Mouse (Mus musculus) heart, adult 2 months (tissue): ENCODE results near the gene Pomt1. TPM values are rescaled to one million over a fixed set of nuclear protein-coding genes. Genes with fewer than 3 reads are reported as not detected.

Experiments
- DNase-seq, 2 experiments: peaks; one replicate each; pipeline ENCODE4 v3.0.0; 2021
- H3K27ac ChIP-seq: fragments of 200-600 bp; 2 replicates; pipeline ENCODE4 v1.8.1; 2022
- H3K27me3 ChIP-seq: fragments of 200-500 bp; 2 replicates; pipeline ENCODE4 v1.6.1; 2012; ENCODE audit warnings: mild to moderate bottlenecking, low read length, inconsistent platforms, mixed read lengths; ENCODE audit not compliant: control insufficient read depth, insufficient read depth
- H3K36me3 ChIP-seq: fragments of 200-500 bp; 2 replicates; pipeline ENCODE4 v1.6.1; 2012; ENCODE audit warnings: low read length, inconsistent platforms; ENCODE audit not compliant: control insufficient read depth, insufficient read depth
- H3K4me1 ChIP-seq: fragments of 200-500 bp; 2 replicates; pipeline ENCODE4 v1.6.1; 2011; ENCODE audit warnings: low read length; ENCODE audit not compliant: control insufficient read depth, insufficient read depth
- H3K4me3 ChIP-seq: fragments of 200-600 bp; 2 replicates; pipeline ENCODE4 v1.8.1; 2022
- H3K79me2 ChIP-seq: fragments of 200-500 bp; replicated peaks from 2 replicates; pipeline ENCODE4 v1.6.1; 2012; ENCODE audit warnings: mild to moderate bottlenecking, inconsistent platforms, low read length, moderate library complexity, mixed read lengths; ENCODE audit not compliant: control insufficient read depth, insufficient read depth
- H3K9ac ChIP-seq: fragments of 200-500 bp; 2 replicates; pipeline ENCODE4 v1.6.1; 2012; ENCODE audit warnings: low read depth, mild to moderate bottlenecking, control low read depth, inconsistent platforms, low read length, mixed read lengths
- CTCF ChIP-seq: fragments of 200-600 bp; IDR thresholded peaks from 2 replicates; pipeline ENCODE4 v1.8.1; 2022; ENCODE audit warnings: antibody characterized with exemption, mild to moderate bottlenecking, moderate library complexity
- EP300 ChIP-seq: fragments of 200-500 bp; IDR thresholded peaks from 2 replicates; pipeline ENCODE4 v1.6.1; 2011; ENCODE audit warnings: low read depth, low read length, control low read depth; ENCODE audit not compliant: insufficient read depth
- POLR2A ChIP-seq: fragments of 200-500 bp; IDR thresholded peaks from 2 replicates; pipeline ENCODE4 v1.6.1; 2011; ENCODE audit warnings: mild to moderate bottlenecking, low read depth, low read length, control low read depth; ENCODE audit not compliant: insufficient read depth
- WGBS: fragments of 180-500 bp; shearing (Covaris S2); methylation state at CpG from one replicate; pipeline ENCODE4 v1.1.7; 2018; 5-methylcytosine and 5-hydroxymethylcytosine counted together
- intact Hi-C: fragments of 180-260 bp; cut with DNase I; formaldehyde crosslinking; loops from one replicate; pipeline ENCODE4 v1.15.1; 2025
- polyA plus RNA-seq: library from polyadenylated mRNA; depleted of rRNA; stranded (reverse); fragments of >200 nt; gene quantifications from 2 replicates; pipeline ENCODE4 v1.2.3, GENCODE M21; 2012
- total RNA-seq, 2 experiments: library from RNA; stranded (reverse); gene quantifications; 2 replicates each; pipeline ENCODE4 v1.2.3; 2021

Pomt1 gene
- total and polyA plus RNA-seq, 3 experiments = 13.1 to 17.7 (median 16.9) TPM

DNA sequence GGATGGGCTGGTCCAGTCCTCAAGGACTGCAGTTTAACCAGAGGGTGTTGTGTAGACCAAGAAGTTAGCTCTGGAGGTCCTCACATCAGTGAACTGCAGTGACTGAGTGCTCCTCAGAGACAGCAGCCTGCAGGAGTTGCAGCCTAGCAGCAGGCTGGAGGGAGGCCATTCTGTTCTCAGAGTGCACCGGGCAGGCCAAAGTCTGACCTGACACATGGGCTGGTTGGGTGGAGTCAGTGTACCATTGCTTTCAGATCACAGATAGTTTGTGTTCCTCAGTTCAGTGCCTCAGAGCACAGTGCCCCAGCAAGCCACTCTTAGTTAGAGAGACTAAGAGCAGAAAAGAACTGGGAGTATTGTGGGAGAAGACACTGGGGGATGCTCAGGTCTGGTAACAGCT lies 28.7 kb upstream of the Pomt1 start:
- H3K36me3 ChIP-seq = no peaks in the 10 kb centered on the region

DNA sequence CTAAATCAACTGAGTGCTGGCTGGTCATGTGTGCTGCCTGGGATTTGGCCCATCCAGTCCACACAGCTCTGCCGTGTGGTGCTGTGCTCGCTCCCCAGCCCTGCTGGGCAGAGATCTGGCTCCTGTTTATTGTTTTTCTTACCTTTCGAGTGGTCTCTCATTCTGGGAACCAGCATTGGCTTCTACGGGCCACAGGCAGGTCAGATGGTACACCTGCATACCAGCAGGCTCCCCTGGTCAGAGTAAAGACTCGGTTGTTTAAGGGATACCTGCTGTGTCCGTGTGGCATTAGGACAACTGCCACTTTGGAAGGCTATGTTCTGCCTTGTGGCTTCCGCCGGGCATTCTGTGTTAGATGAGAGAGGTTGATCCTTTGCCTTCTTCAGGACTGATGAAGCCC lies 24.7 kb upstream of the Pomt1 start:
- no peak overlapping the region for H3K4me3 ChIP-seq
- TF ChIP-seq POLR2A (no peak), CTCF (no peak), EP300 (no peak)
- H3K4me1 ChIP-seq = no peaks in the 10 kb centered on the region
- no peak overlapping the region for H3K27ac ChIP-seq
- H3K36me3 ChIP-seq = no peaks in the 10 kb centered on the region
- no peak for DNase-seq
- 88% methylated on average over 8 of the region's 8 CpGs for WGBS
- intact Hi-C loops = no loop called here
- H3K9ac ChIP-seq = no peak overlapping the region
- H3K79me2 ChIP-seq = no peaks in the 10 kb centered on the region
- no peaks in the 10 kb centered on the region for H3K27me3 ChIP-seq

More for the DNA sequence above, 28.7 kb upstream of the Pomt1 start:
- no peak overlapping the region for H3K4me3 ChIP-seq
- H3K9ac ChIP-seq = no peak overlapping the region
- no peaks in the 10 kb centered on the region for H3K4me1 ChIP-seq
- H3K27me3 ChIP-seq = no peaks in the 10 kb centered on the region
- WGBS = 82% methylated on average over 1 of the region's 1 CpGs
- H3K27ac ChIP-seq = no peak overlapping the region
- intact Hi-C loops = no loop called here
- H3K79me2 ChIP-seq = no peaks in the 10 kb centered on the region
- DNase-seq = no peak
- no peak for TF ChIP-seq POLR2A
- TF ChIP-seq EP300 = no peak
- TF ChIP-seq CTCF = no peak

DNA sequence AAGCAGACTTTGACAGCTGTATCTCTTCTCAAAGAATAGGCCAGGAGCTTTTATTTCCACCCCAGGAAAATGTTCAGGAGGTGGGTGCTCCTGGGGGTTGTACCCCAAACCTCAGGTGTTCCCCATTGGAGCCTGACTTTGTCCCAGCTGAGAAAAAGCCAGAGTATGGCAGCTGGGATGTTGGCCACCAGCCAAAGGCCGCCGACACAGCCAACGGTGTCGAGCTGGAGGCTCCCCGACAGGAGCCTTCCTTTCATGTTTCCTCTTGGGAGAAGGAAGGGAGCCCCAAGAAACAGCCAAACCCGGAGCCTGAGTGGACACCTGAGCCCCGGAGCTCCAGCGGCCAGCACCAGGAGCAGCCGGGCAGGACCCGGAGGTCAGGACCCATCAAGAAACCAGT lies 23.4 kb upstream of the Pomt1 start:
- H3K27ac ChIP-seq = no peak overlapping the region
- H3K4me1 ChIP-seq = no peaks in the 10 kb centered on the region
- no peaks in the 10 kb centered on the region for H3K27me3 ChIP-seq
- peak in 1 of 2 experiments; percentile 47 for DNase-seq
- intact Hi-C loops = no loop called here
- no peak overlapping the region for H3K4me3 ChIP-seq
- no peak overlapping the region for H3K9ac ChIP-seq
- TF ChIP-seq CTCF = no peak
- no peak for TF ChIP-seq EP300
- no peak for TF ChIP-seq POLR2A
- no peaks in the 10 kb centered on the region for H3K36me3 ChIP-seq
- WGBS = 47% methylated on average over 10 of the region's 10 CpGs
- no peaks in the 10 kb centered on the region for H3K79me2 ChIP-seq

DNA sequence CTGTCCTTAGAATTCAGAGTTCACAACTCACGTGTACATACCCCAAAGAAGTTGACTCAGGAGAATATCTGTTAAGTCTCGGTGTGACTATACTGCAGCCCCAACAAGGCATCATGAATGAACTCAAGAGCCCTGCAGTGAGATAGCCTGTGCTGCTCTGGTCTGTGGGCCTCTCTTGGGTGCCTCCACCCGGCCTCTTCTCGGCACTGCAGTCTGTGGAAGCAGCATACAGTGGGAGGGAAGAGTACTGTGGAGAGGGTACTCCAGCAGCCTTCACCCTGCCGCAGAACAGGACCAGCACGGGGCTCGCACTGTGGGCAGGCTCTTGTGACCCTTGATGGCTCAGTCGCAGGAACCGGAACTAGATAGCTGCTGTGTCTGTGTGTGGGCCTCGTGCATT lies 20.8 kb upstream of the Pomt1 start:
- H3K9ac ChIP-seq = no peak overlapping the region
- no peaks in the 10 kb centered on the region for H3K79me2 ChIP-seq
- no peak for TF ChIP-seq POLR2A
- no peak for TF ChIP-seq EP300
- no peak for TF ChIP-seq CTCF
- no peaks in the 10 kb centered on the region; the same call in 1 of the 2 replicates for H3K36me3 ChIP-seq
- no peak overlapping the region for H3K27ac ChIP-seq
- H3K4me1 ChIP-seq = peaks cover 2% of the 10 kb centered on the region; the same call in 1 of the 2 replicates
- WGBS = 88% methylated on average over 10 of the region's 10 CpGs
- intact Hi-C loops = no loop called here
- H3K27me3 ChIP-seq = no peaks in the 10 kb centered on the region
- H3K4me3 ChIP-seq = no peak overlapping the region
- no peak for DNase-seq

DNA sequence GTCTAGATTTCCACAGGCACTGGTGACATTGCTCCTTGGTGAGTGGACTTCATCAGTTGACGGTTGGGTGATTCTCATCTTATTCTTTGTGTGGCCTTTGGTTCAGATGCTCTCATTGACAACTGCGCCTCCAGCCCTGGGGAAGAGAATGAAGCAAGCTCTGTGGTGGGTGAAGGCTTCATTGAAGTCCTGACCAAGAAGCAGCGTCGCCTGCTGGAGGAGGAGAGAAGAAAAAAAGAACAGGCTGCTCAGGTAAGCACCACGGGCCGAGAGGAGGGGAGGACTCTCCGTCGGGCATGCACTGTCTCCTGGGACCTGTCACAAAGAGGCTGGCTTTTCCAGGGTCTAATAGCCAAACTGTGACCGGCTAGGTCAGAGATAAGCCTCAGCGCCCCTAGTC lies 19.9 kb upstream of the Pomt1 start:
- no peaks in the 10 kb centered on the region for H3K27me3 ChIP-seq
- H3K4me1 ChIP-seq = peaks cover 2% of the 10 kb centered on the region; the same call in 1 of the 2 replicates
- no peaks in the 10 kb centered on the region; the same call in 1 of the 2 replicates for H3K36me3 ChIP-seq
- no peak for TF ChIP-seq EP300
- intact Hi-C loops = no loop called here
- no peak overlapping the region for H3K9ac ChIP-seq
- no peak for DNase-seq
- H3K27ac ChIP-seq = no peak overlapping the region
- no peak overlapping the region for H3K4me3 ChIP-seq
- 87% methylated on average over 10 of the region's 10 CpGs for WGBS
- no peaks in the 10 kb centered on the region for H3K79me2 ChIP-seq

DNA sequence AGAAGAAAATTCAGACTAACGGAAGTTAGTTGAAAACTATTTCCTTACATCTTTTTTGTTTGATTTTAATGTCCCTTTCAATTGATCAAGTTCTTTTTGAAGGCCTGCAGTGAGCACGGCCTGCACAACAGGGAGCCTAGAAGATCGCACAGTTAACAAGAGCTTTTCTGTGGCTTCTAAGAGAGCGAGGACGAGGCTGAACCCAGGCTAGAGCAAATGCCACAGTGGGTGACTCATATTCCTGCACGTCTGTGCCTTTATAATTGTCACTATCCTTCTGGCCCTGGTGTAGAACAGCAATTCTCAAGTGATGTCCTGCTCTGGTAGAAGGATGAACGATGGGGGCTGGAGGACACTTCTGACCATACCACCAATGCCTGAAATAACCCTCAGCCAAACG lies 18.7 kb upstream of the Pomt1 start:
- no peak for TF ChIP-seq POLR2A
- TF ChIP-seq CTCF = no peak
- no peak for TF ChIP-seq EP300
- no peaks in the 10 kb centered on the region; the same call in 1 of the 2 replicates for H3K36me3 ChIP-seq
- DNase-seq = no peak
- no peak overlapping the region for H3K9ac ChIP-seq
- intact Hi-C loops = no loop called here
- whole genome bisulfite sequencing = 87% methylated on average over 8 of the region's 8 CpGs
- no peaks in the 10 kb centered on the region for H3K79me2 ChIP-seq
- peaks cover 2% of the 10 kb centered on the region; the same call in 1 of the 2 replicates for H3K4me1 ChIP-seq
- no peak overlapping the region for H3K27ac ChIP-seq
- H3K27me3 ChIP-seq = no peaks in the 10 kb centered on the region
- H3K4me3 ChIP-seq = no peak overlapping the region
